Mouse (Mus musculus) cerebellum, adult 9-11 months (tissue): ENCODE results near the gene Hamp.

Source experiments
- DNase-seq: peaks from one replicate; pipeline ENCODE4 v3.0.0; 2022

Hamp gene

DNA sequence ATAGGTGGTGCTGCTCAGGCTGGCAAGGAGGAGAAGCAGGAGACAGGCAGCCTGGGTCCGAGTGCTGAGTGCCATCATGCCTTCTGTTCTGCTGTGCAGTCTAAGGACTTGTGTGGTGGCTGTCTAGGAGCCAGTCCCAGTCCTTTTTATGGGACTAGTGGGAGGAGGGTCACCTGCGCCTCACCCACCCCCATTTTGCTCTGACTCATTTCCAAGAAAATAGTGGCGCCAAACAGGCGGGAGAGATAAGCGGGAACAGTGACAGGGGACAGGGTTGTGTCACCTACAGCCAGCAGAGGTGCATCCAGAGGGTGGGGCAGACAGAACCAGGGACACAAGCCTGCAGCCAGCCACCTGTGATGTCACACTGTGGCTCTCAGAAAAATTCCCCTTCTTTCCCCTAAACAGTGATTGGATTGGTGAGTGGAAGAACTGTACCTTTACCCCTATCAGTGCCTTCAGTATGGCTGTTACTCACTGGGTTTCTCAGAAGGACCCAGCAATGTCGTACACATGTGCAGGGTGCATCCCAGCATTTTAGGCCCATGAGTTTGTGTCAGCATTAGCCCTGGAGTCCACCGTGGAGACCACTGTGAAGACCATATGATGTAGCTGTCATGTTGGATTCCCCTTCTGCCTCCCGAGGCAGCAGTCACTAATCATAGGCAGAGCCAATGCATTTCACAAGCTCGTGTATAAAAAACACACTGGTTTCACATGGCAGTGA lies at the start of gene Hamp:
Gene Hamp (minus strand): TSS at position 124 of the 727 bp plus-strand sequence.
- DNase-seq, result no peak

DNA sequence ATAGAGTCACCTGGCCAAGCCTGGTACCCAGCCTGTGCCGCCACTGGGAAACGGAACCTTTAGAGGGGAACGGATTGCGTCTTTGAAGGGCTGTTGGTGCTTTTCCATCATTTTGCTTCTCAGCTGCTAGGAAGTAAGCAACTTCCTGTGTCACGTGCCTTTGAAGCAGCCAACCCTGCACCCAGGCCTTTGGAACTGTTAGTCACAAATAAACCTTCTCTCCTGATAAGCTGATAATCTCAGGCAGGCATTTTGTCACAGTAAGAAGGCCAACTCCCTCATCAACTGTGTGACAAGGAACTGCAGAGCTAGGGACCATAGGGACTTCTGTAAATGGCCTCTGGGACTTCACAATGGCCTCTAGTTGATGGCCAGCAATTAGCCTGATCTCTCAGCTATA lies 48.3 kb upstream of the Hamp start:
- DNase-seq, result no peak

DNA sequence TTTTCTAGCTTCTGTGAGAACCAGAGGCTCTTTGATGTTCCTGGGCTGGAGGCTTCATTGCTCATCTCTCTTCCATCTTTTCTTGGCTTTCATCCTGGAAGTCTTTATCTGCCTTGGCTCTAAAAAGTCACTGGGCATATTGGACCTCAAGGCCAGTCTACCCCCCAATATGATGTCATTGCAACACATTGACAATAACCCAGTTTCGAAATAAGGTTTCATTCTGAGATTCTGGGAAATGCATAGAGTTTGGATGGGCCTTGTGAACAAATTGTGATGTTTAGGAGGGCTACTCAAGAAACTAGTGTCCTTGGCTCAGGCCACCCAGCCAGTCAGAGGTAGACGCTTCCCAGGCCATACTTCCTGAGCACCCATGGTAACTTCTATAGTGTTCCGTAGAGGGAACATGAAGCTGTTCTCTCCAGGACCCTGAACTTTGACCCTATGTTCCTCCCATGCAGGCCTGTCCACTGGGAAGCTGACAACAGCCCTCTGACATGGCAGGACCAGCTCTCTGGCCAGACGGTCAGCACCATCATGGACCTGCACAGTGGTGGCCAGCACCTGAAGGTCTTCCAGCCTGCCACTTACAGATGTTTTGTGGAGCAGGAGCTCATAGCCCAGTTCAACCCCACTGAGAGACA lies 44.8 kb upstream of the Hamp start:
- DNase-seq, result no peak

DNA sequence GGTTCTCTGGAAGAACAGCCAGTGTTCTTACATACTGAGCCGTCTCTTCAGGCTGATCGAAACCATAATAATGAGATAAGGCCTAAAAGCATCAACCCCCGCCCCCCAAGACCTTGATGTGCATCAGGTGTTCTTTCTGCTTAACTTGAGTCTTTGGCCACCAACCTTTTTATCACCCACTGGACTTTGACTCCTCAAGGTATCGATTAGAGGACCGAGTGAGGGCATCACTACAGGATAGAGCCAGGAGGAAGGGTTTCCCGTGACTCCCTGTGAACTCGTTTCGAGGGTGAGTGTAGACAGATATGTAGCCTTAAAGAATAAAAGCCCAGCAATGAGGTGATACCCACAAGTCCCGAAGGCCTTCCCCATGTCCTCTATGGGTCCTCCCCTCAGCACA lies 41.5 kb upstream of the Hamp start:
- DNase-seq, result no peak

DNA sequence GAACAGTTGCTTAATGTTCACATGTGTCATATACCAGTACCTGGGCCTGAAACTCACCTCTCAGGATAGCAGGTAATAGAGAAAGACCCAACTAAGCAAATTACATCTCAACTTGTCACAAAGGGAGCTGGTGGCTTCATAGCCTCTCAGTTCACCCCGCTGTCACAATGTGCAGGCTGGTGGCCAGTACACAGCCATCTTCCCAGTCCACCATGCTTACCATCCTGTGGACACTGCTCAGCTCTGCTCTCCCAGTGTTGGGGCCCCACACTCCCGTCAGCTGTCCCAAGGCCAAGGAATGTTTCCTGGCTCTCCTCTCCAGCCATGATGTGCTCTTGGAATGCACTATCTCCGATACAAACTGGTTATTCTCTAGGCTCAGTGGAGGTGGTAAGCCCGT lies 37.9 kb upstream of the Hamp start:
- DNase-seq, result no peak

DNA sequence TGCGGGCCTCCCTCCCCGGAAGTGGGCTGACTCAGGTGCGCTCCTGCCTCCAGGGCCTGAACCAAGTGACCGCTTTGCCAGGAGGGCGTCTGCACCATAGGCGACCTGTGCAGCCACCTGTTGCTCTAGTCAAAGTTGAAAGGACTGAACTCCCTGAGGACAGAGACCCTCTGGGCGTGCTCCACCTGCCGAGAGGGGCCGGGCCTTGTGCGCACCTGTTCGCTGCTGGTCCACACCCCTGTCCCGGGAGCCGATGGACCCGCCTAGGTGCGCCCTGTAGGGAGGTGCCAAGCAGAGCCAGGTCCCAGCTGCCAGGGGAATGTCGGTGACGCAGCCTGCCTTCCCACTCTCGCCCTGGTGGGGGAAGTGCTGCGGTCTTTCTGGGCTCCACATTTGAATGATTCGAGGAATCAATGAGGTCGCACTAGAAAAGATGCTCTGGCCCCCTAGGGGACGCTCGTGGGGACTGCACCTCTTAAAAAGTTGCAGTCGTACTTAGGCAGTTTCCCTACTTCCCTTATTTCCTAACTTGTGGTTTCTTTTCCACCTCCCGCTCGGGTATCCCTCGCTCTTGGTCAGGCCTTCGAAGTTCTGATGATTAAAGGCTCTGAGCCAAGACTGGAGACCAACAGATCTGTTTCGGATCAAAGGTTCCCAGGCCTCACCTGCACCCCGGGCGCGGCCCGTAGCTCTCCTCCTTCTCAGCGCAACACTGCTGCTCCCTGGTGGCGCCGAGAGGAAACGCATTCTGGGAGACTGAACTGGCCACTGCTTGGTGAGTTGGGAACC lies 29.9 kb upstream of the Hamp start, which contains the start of gene Fam187b:
Gene Fam187b (plus strand): TSS at position 290 of the 789 bp plus-strand sequence.
- peak; percentile 75 for DNase-seq

DNA sequence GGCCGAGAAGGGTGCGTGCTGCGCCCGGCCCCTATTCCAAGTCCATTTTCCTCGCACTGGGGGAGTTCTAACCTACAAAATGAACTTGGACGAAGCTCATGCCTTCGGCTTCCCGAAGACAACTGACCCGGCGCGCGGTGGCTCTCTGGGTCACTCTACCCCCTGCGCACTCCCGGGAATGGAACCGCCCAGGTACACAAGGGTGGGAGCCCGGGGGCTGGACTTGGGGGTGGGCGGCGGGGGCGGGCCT lies 29.3 kb upstream of the Hamp start, which contains the start of gene Lsr:
Gene Lsr (minus strand): TSS at position 214 of the 250 bp plus-strand sequence.
- DNase-seq, result no peak

DNA sequence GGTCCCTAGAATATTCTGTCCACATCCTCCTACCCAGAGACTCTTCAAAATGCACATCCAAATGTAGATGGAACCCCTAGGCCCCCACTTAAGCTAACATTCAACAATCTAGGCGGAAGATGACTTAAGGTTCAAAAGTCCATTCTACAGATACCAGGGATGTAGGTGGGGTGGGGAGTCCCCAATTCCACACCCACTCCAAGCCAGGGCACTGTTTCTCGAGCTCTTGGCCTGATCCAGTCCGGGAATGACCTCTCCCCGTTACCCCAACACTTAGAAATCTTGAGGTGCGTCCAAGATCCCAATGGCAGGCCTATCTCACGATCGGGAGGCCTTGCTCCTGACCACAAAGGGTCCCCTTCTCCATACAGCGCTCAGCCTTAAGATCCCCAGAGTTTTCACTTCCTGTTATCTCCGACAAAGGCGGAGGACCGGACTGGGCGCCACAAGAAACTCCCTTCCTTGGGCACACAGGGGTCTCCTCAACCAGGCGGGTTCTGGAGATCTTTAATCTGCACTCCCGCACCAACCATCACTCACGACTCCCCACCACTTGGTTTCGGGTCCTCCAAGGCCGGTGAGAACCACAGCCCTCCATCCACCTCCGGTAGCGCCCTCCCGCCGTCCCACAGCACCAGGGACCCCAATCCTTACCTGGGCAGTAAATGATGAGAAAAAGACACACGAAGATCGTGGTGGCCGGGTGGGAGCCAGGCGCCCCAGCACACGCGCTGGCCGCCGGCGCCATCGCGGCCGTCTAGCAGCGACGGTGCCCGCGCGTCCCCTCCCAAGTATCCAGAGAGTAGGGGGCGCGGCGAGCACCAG lies 28.8 kb upstream of the Hamp start:
- no peak for DNase-seq

DNA sequence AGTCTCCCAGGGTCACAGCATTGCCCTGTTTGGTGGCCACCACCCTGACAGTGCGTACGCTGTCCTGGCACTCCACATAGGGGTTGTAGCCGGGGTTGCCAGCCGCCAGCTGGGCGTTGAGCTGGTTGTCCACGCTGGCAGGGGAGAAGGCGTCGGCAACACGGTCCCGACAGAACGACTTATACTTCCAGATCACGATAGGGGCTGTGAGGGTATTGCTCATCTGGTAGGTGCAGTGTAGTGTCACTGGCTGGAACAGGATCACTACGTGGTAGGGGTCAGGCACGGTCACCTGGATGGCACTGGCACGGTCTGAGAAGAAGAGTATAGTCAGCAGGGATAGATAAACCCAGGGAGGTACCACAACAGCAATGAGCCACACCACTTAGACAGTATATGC lies 28.1 kb upstream of the Hamp start:
- DNase-seq, result no peak

DNA sequence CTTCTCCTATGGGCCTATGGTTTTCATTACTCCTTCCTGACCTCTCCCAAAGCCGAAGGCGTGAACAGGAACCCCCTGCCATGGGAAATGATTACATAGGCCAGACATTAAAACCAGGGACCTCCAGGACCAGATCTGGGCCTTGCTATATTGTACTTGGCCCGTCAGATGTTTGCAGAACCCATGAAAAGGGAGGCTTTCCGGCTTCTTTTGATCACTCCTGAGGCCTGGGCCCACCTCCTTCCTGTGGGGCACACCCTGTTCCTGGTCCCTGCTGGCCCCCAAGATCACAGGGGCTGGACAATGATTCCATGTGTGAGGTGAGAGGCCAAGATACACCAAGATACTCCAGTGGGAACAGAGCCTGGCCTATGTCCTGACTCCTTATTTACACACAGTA lies 25.3 kb upstream of the Hamp start:
- no peak for DNase-seq

DNA sequence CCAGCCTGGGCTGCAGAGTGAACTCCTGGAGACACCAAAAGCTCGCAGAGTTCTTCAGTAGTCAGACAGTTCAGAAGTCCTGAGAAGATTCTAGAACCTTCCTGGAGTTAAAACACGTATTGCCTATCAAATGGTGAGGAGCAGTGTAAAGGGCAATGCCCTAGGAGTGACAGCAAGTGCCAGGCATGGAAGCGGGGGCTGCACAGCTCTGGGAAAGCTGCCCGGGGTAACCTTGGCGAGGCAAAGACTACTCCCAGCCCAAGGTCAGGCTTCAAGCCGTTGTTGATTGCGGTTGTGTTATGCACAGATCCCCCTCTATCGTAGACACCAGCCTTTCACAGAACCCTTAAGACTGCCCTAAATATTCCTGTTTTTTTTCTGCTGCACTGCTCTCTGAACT lies 24.8 kb upstream of the Hamp start:
- no peak for DNase-seq

DNA sequence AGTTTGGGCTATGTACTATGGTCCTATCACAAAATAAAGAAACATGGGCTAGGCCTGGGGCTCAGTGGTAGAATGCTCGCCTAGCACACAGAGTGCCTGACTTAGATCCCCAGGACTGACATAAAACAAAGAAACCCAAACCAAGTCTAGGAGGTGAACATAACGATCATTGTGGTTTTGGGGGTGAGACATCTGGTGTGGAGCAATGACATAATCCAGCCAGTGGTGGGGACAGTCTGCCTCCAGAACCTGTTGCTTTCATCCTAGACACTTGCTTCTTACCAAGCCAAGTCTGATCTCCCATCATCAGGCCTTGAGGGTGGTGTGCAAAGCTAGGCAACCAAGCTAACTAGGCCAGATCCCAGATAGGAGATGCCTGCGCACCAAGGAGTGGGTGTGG lies 22.8 kb upstream of the Hamp start:
- no peak for DNase-seq

DNA sequence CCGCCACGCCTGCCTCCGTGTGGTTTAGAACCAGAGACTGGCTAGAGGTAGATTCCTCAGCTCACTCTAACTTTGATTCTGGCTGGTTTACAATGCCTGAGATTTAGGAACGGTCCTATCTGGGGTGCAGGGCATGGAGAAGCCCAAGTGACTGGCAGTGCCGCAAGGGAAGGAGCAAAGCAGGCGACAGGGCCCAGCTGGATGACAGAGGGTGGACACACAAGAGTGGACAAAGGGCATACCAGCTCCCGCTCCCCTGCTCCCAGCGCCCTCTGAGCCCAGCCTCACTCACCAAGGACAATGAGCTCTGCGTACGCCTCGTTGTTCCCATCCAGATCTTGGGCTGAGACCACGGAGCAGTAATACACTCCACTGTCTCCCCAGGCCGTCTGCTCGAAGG lies 21.8 kb upstream of the Hamp start:
- DNase-seq, result no peak

DNA sequence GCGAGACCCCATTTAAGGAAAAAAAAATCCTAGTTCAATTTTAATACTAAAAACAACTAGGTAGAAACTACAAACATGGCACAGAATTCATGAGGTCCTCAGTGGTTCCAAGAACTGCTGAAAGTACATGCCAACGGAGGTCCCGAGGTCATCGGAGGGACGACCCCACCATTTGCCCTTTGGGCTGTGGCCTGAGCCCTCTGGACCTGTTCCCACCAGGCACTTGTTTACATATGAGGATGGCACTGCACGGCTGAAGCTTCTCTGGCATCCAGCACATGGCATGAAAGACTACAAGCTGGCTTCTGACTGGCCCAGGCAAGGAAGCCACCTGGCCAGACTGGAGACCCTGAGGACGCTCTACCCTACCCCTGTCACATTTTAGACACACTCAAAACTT lies 20.5 kb upstream of the Hamp start:
- no peak for DNase-seq

DNA sequence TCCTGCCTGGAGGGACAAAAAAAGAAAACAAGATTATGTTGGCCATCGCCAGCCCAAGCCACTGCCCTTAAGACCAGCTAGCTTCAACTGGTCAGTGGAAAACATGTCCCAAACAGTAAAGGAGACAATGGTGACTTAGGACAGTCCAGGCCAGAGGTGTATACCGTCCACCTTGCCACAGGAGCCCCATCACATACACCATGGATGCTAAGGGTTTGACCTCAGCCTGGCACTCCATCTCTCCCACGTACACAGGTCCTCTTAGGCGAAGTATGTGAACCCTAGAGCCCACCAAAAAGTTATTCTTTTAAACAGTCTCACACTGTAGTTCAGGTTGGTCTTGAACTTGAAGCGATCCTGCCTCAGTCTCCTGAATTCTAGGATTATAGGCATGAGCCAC lies 19.0 kb upstream of the Hamp start:
- no peak for DNase-seq

DNA sequence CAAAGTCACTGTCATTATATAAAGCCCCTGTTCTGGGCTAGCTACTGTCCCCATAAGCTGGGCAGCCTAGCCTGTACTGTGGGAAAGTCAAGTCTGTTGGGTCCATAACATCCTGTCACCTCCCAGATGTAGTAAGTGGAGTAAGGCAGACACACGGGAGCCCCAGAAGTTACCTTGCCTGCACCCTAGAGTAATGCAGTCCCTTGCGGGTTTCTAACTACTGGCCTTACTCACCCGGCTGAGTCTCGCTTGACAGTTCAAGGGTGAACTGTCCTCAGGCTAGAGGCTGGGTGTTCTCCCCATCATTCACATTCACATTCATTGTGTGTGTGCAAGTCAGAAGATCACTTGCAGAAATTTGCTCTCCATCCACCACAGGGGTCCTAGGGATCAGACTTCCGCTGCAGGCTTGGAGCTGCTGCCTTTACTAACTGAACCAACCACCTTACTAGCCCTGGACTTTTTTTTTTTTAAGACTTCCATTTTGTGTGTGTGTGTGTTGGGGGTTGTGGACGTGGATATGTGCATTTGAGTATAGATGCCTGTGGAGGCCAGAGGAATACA lies 16.0 kb upstream of the Hamp start:
- DNase-seq, result no peak

DNA sequence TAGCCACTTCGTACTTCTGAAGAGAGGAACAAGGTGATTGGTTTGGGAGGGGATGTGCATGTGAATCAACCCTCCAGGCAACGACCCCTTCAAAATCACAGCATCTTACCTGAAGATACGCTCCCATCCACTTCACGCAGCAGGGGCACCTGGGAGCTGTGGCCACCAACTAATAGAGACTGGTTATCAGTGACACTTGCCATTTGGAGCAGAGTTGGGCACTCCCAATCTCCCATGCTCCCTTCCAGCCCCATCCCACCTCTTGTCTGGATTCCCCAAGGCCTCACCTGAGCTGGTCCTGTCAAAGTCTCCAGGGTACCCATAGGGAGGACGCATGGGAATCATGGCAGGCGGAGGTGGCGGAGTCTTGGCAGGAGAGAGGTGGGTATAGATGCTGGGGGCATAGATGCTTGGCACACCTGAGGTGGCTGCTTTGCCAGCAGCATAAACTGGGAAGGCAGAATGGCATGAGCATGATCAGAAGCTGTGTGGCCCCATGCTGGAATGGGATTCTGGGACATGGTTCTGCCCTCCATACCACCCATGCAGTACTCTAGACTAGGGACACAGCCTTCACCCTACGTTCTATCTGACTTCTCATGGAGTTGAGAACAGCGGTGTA lies 15.1 kb upstream of the Hamp start:
- peak; percentile 60 for DNase-seq

DNA sequence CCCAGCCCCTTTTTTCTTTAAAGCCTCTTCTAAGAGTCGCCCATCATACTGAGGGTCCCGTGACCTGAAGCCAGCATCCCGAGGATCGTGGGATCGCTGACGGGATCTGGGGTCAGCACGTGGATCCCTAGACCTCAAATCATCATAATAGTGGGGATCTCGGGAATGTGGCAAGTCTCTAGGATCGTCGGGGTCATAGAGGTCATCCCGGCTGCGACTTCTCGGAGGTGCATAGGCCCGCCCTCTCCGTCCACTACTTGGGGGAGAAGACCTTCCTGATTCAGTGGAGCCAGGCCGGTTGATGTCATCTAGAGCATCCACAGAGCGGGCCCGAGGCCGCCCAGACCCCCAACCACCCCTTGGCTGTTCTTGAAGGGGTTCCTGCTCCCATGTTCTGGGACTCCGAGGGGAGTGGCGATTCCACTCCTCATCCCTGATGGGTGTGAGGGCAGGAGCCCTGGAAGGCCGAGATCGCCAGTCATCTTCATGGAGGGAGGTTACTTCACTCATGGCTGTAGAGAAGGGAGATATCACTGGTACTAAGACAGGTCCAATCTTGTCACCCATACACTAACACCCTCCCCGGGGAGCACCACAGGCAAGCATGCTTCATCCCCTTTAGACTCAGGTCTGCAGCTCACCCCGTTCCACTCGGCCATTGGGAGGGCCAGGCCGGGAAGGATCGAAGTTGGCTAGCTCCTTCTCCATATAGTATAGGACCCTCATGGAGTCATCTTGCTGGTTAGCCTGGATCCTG lies 14.5 kb upstream of the Hamp start:
- DNase-seq, result peak; percentile 75

DNA sequence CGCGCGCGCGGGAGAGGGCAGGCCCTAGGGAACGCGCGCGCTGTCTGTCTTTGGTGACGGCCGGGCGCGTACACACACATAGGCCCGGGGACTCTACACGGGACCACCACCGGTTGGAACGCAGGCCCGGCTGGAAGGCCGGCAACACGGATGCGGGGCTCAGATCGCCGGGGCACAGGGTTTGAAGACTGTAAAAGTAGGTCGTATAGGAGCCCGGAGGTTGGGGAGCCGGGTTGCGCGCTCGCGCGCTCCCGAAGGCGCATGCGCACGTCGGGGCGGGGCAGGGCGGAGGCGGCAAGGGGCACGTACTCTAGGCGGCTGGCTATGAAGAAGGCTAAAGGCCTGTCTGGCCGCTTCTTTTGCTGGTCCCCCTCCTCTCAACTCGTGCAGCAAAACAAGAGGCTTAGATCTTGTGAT lies 13.5 kb upstream of the Hamp start:
- peak; percentile 95 for DNase-seq

DNA sequence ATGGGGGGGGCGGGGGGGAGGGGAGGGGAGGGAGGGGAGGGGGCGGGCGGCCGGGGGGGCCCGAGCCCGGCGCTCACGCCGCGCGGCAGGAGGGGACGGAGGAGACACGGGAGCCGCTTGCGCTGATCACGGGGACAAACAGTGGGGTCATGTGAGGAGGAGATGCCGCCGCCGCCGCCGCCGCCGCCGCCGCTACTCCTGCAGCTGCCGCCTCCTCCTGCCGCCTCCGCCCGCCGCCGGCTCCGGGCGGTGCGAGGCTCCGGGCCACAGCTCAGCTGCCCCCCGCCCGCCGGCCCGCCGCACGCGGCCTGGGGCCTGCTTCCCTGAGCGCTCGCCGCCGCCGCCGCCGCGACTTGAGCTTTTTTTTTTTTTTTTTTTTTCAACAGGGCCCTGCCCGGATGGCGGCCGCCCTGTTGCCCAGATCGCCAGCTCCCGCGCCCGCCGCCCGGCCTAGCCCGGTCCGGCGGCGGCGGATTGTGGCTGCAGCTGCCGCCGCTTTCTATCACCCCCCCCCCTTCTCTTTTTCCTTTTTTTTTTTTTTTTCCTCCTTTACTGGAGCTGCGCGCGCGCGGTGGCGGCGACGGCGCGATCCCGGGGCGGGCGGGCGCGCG lies 13.0 kb upstream of the Hamp start, which contains the start of gene Usf2:
Gene Usf2 (minus strand): TSS at position 48 of the 611 bp plus-strand sequence.
- DNase-seq, result peak; percentile 87

DNA sequence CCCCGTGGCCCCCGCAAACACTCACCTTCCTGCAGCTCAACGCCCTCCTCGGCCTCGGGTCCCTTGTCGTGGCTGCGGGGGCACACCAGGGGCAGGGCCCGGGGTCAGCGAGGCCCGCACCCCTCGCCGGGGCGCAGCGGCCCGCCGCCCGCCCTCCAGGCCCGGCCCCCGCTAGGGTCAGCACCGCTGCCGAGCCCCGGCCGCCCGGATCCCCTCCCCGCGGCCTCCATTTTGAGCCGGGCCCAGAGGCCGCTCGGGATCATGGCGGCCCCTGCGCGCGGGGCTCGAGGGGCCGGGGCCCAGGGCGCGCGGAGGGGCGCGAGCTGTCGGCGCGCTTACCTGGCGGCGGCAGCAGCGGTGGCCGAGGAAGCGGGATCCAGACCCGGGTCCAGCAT lies 12.5 kb upstream of the Hamp start:
- no peak for DNase-seq
